Mouse (Mus musculus) layer of hippocampus, postnatal 25 days (tissue): ENCODE measurements around the gene Pkmyt1. TPM values are rescaled to one million over a fixed set of nuclear protein-coding genes. Genes with fewer than 3 reads are reported as not detected.

Experiments used
- DNase-seq, 2 experiments: peaks; one replicate each; pipeline ENCODE4 v3.0.0; 2022; ENCODE audit warnings: mixed read lengths in 2 of 2, low spot score in 1 of 2; ENCODE audit errors: extremely low spot score in 1 of 2
- total RNA-seq, 2 experiments: library from RNA; stranded (reverse); gene quantifications; 2 replicates each; pipeline ENCODE4 v1.2.3; 2021

Pkmyt1 gene
- total RNA-seq, 2 experiments from 2014 or later, result 2.7 to 3.7 TPM

- DNase-seq, result no peak
These were observed 6.7 kb upstream of the Pkmyt1 start for GRCm38 (mm10) chr17:23719455-23719854.

GRCm38 (mm10) chr17:23721886-23722285 is 4.2 kb upstream of the Pkmyt1 start:
- DNase-seq, result no peak

GRCm38 (mm10) chr17:23722376-23723125 is 3.6 kb upstream of the Pkmyt1 start, which contains the start of gene 1520401A03Rik:
TSS of gene 1520401A03Rik (minus strand) at chr17:23722783.
- no peak for DNase-seq

- no peak for DNase-seq
These were observed 659 bp upstream of the Pkmyt1 start for GRCm38 (mm10) chr17:23725477-23725876.

GRCm38 (mm10) chr17:23726758-23727142 is 614 bp downstream of the Pkmyt1 start:
- DNase-seq, result no peak

- no peak for DNase-seq
These were observed 4.3 kb downstream of the Pkmyt1 start for GRCm38 (mm10) chr17:23730441-23730840.

GRCm38 (mm10) chr17:23734341-23734740 is 8.2 kb downstream of the Pkmyt1 start:
- DNase-seq, result no peak

GRCm38 (mm10) chr17:23737493-23738445 is 11.6 kb downstream of the Pkmyt1 start:
- no peak for DNase-seq

- DNase-seq, result no peak
These were observed 12.7 kb downstream of the Pkmyt1 start for GRCm38 (mm10) chr17:23738836-23739201.

GRCm38 (mm10) chr17:23739202-23740135 is 13.3 kb downstream of the Pkmyt1 start:
- DNase-seq, result peak in 1 of 2 experiments; percentile 45

- peak; percentile 75 to 85 for DNase-seq
These were observed 14.0 kb downstream of the Pkmyt1 start for GRCm38 (mm10) chr17:23740136-23740584.

GRCm38 (mm10) chr17:23740598-23741021 is 14.5 kb downstream of the Pkmyt1 start, which contains the start of gene Paqr4:
TSS of gene Paqr4 (minus strand) at chr17:23740867.
- DNase-seq, result no peak

GRCm38 (mm10) chr17:23741359-23742209 is 15.4 kb downstream of the Pkmyt1 start:
- no peak for DNase-seq

- DNase-seq, result no peak
These were observed 16.2 kb downstream of the Pkmyt1 start for GRCm38 (mm10) chr17:23742210-23742793.

- no peak for DNase-seq
These were observed 16.8 kb downstream of the Pkmyt1 start for GRCm38 (mm10) chr17:23742941-23743340.

- no peak for DNase-seq
These were observed 17.9 kb downstream of the Pkmyt1 start for GRCm38 (mm10) chr17:23744076-23744475.

- no peak for DNase-seq
These were observed 18.5 kb downstream of the Pkmyt1 start for GRCm38 (mm10) chr17:23744651-23745050.
